Mouse (Mus musculus) midbrain, embryonic 10.5 days (tissue): ENCODE data around the gene 1700022I11Rik. TPM values are rescaled to one million over a fixed set of nuclear protein-coding genes. Genes with fewer than 3 reads are reported as not detected.

ENCODE experiments used
- DNase-seq: peaks from one replicate; pipeline ENCODE4 v3.0.0-alpha.2; 2017; ENCODE audit warnings: low spot score
- H3K27ac ChIP-seq: fragments of 300-500 bp; sonication (generic); replicated peaks from 2 replicates; pipeline ENCODE4 v1.5.1; 2016; ENCODE audit warnings: mild to moderate bottlenecking
- H3K27me3 ChIP-seq: fragments of 300-500 bp; sonication (generic); 2 replicates; pipeline ENCODE4 v1.6.1; 2016; ENCODE audit warnings: low read depth, mild to moderate bottlenecking; ENCODE audit not compliant: poor library complexity, severe bottlenecking
- H3K36me3 ChIP-seq: fragments of 300-500 bp; sonication (generic); 2 replicates; pipeline ENCODE4 v1.6.1; 2016; ENCODE audit warnings: mild to moderate bottlenecking, moderate library complexity
- H3K4me1 ChIP-seq: fragments of 300-500 bp; sonication (generic); 2 replicates; pipeline ENCODE4 v1.6.1; 2016
- H3K4me3 ChIP-seq: fragments of 300-500 bp; sonication (generic); 2 replicates; pipeline ENCODE4 v1.5.1; 2016; ENCODE audit warnings: mild to moderate bottlenecking, moderate library complexity
- H3K9me3 ChIP-seq: fragments of 300-500 bp; sonication (generic); replicated peaks from 2 replicates; pipeline ENCODE4 v1.6.1; 2016; ENCODE audit warnings: mild to moderate bottlenecking
- WGBS: fragments of 180-500 bp; shearing (Covaris S2); methylation state at CpG from one replicate; pipeline ENCODE4 v1.1.7; 2016; 5-methylcytosine and 5-hydroxymethylcytosine counted together
- polyA plus RNA-seq: library from polyadenylated mRNA; unstranded; fragments of >200 nt; fragmentation: Nextera tagmentation; extraction: Ambion mirVana; gene quantifications from 2 replicates; pipeline ENCODE4 v1.2.1, GENCODE M21; 2016

1700022I11Rik gene
- polyA plus RNA-seq, 1 experiment from 2014 or later: 0.59 TPM

- H3K4me3 ChIP-seq: no peak overlapping the region
- no peak for DNase-seq
- no peaks in the 10 kb centered on the region for H3K36me3 ChIP-seq
- 14% methylated on average over 6 of the region's 6 CpGs for WGBS
- peaks cover 42% of the 10 kb centered on the region for H3K4me1 ChIP-seq
- peaks cover 15% of the 10 kb centered on the region for H3K27me3 ChIP-seq
- H3K27ac ChIP-seq: no peak overlapping the region
- no peaks in the 10 kb centered on the region for H3K9me3 ChIP-seq
Measured at GRCm38 (mm10) chr4:42945043-42945442, 24.4 kb upstream of the 1700022I11Rik start.

DNA sequence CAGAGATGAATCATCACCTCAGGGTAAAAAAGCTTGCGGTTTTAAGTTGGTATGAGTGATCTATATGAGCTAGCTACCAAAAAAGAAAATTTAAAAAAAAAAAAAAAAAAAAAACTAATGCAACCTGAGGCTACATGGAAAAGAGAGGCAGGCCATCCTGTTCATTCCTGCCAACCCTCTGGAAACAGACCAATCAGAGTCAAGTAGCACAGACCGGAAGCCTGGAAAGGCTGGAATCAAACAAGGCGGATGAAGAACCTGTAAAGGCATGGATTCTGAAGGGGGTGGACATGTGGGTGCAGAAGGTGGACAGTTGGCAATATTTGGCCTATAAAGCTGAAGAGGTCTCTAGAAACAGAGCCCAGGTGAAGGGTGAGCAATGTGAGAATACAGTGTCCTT lies 24.0 kb upstream of the 1700022I11Rik start:
- 88% methylated on average over 3 of the region's 3 CpGs for WGBS
- DNase-seq: no peak
- Histone ChIP-seq H3K27ac (no peak overlapping the region), H3K4me1 (peaks cover 46% of the 10 kb centered on the region), H3K36me3 (no peaks in the 10 kb centered on the region), H3K9me3 (no peaks in the 10 kb centered on the region), H3K27me3 (peaks cover 15% of the 10 kb centered on the region), H3K4me3 (no peak overlapping the region)

DNA sequence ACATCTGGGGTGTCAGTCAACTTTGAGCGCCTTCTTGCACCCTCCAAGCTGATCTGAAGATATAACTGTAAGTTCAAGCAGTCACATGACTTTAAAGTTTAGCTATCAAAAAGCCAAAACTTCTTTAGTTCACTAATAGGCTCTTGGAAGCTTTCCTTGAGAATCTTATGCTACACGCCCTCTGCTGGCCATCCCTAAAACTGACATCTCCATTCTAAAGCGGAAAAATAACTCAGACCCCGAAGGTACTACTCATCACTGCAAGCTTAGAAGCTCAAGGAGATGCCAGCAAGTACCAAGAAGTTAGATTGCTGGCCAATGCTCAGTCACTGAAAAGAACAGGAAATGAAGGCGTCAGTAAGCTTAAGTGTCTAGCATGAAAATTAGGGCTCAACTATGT lies 23.5 kb upstream of the 1700022I11Rik start:
- Histone ChIP-seq H3K4me3 (no peak overlapping the region), H3K27me3 (peaks cover 15% of the 10 kb centered on the region), H3K27ac (0 out of 2 replicates have a peak overlapping the region, but pooled peaks have one; percentile 2), H3K9me3 (no peaks in the 10 kb centered on the region), H3K36me3 (no peaks in the 10 kb centered on the region), H3K4me1 (peaks cover 51% of the 10 kb centered on the region)
- DNase-seq: peak; percentile 69
- 10% methylated on average over 5 of the region's 5 CpGs for WGBS

DNA sequence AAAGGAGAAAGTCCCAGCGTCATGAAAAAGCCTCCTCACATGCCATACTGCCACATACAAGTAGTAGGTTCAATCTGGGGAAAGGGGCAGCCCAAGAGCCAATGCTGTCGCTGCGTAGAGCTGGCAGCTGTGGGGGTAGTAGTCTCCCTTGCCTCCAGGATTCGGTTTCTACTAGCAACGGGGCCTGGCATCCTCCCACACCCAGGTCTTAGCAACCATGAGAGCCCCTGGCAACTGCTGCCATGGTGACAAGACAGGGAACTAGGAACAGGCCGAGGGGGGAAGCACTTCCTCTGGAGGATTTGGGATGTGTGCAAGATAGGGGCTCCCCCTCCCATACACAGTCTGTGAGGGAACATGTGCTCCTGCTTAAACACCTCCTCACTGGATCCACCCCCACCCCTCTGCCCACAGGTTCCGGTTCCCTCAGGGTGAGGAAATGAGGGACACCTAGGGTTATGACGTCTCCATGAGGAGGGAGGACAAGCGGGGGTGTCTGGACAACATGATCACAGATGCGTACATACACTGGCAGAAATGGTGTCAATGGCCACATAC lies 22.6 kb upstream of the 1700022I11Rik start:
- H3K4me1 ChIP-seq: peaks cover 59% of the 10 kb centered on the region
- peak overlapping the region; percentile 29; the same call in 1 of the 2 replicates for H3K4me3 ChIP-seq
- H3K36me3 ChIP-seq: no peaks in the 10 kb centered on the region
- H3K9me3 ChIP-seq: no peaks in the 10 kb centered on the region
- peaks cover 15% of the 10 kb centered on the region for H3K27me3 ChIP-seq
- peak; percentile 84 for DNase-seq
- 0 out of 2 replicates have a peak overlapping the region, but pooled peaks have one; percentile 2 for H3K27ac ChIP-seq
- 42% methylated on average over 10 of the region's 10 CpGs for WGBS

DNA sequence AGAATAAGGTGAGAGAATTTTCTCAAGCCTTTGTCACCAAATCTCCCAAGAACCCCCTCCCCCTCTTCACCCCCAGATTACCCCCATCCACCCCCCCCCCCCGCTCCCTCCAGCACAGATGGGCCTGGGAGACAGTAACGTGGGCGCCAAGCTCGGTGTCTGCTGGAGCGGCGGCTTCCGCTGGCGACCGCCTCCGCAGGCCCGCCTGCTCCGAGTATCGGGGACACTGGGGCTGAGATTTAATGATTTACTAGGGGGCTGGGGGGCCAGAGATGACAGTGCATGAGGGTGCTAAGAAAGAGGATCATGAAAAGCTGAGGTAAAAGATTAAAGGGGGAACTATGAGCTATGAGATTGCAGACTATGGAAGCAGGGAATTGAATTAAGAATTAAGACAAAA lies 20.9 kb upstream of the 1700022I11Rik start:
- no peak for DNase-seq
- H3K27ac ChIP-seq: peak overlapping the region; percentile 98; the same call in 1 of the 2 replicates
- 50% methylated on average over 13 of the region's 13 CpGs for WGBS
- H3K27me3 ChIP-seq: peaks cover 15% of the 10 kb centered on the region
- 0 out of 2 replicates have a peak overlapping the region, but pooled peaks have one; percentile 93 for H3K4me3 ChIP-seq
- peaks cover 77% of the 10 kb centered on the region for H3K4me1 ChIP-seq
- no peaks in the 10 kb centered on the region for H3K9me3 ChIP-seq
- H3K36me3 ChIP-seq: 0 out of 2 replicates have a peak, but pooled peaks cover 8% of the 10 kb centered on the region

DNA sequence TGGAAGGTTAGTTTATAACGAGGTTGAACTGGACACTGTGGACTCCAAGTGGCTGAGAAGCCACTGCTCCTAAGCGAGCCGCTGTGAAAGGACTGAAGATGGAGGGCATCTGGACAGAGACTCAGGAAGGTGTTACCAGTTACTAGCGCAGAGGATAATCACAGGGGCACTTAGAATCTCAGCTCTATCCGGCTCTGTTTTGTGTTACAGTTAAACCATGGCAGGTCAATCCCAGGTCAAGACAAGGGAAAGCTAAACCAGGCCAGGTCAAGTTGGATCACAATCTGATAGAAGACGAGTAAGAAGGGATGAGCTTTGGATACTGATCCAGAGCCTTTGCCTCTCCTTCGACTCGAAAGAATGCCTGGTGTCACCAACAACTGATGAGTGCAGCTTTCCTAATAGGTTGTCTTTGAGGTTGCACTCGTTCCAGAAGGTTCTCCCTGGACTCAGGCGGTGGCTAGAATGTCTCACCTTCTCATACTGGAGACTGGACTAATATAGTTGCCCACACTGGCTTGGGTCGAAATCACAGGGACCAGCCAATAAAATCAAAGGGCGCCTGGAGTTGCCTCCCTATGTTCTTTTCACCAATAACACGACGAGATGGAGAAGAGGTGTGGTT lies 20.2 kb upstream of the 1700022I11Rik start:
- Histone ChIP-seq H3K9me3 (no peaks in the 10 kb centered on the region), H3K4me1 (peaks cover 83% of the 10 kb centered on the region), H3K4me3 (peak overlapping the region; percentile 93), H3K36me3 (0 out of 2 replicates have a peak, but pooled peaks cover 12% of the 10 kb centered on the region), H3K27ac (peak overlapping the region; percentile 98), H3K27me3 (peaks cover 15% of the 10 kb centered on the region)
- WGBS: 15% methylated on average over 14 of the region's 14 CpGs
- no peak for DNase-seq

GRCm38 (mm10) chr4:42949676-42950051 lies 19.7 kb upstream of the 1700022I11Rik start, which contains the start of gene Dnajb5:
Dnajb5 (plus strand) TSS chr4:42949814.
- H3K4me1 ChIP-seq: peaks cover 88% of the 10 kb centered on the region

DNA sequence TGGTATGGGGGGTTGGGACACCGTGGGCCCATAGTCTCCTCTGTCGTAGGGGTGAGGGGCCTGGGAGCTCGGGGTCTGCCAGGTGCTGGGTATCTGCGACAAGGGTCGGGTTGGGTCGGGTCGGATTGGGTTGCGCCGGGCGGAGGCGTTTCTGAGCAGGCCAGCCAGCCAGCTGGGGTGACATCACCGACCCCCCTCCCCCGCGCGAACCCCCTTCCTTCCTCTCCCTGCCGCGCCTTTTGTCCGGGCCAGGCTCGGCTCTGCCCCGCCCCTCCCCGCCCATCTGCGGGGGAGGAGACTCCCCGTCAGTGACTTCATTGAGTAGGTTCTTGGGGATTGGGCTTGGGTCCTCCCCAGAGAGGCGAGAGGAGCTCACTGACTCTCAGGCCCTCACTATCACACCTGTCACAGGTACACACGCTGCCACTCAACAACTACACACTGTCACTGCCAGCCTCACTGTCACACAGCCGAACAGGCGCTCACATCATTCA lies 19.3 kb upstream of the 1700022I11Rik start:
- peaks cover 19% of the 10 kb centered on the region for H3K36me3 ChIP-seq
- H3K9me3 ChIP-seq: no peaks in the 10 kb centered on the region
- WGBS: 2% methylated on average over 26 of the region's 27 CpGs
- H3K27me3 ChIP-seq: peaks cover 15% of the 10 kb centered on the region
- peak; percentile 89 for DNase-seq
- peak overlapping the region; percentile 98 for H3K27ac ChIP-seq
- peak overlapping the region; percentile 93 for H3K4me3 ChIP-seq
- peaks cover 91% of the 10 kb centered on the region for H3K4me1 ChIP-seq

More at GRCm38 (mm10) chr4:42949676-42950051, 19.7 kb upstream of the 1700022I11Rik start, which contains the start of gene Dnajb5:
- Histone ChIP-seq H3K36me3 (peaks cover 15% of the 10 kb centered on the region), H3K27me3 (peaks cover 15% of the 10 kb centered on the region), H3K27ac (peak within 1 kb of the TSS; percentile 98), H3K9me3 (no peaks in the 10 kb centered on the region), H3K4me3 (peak within 1 kb of the TSS; percentile 93)
- under 1% methylated on average over 39 of the region's 39 CpGs for WGBS
- DNase-seq: peak; percentile 97

GRCm38 (mm10) chr4:42951206-42952195 lies 17.9 kb upstream of the 1700022I11Rik start:
- H3K9me3 ChIP-seq: no peaks in the 10 kb centered on the region
- H3K4me3 ChIP-seq: peak overlapping the region; percentile 93
- H3K27me3 ChIP-seq: peaks cover 15% of the 10 kb centered on the region
- H3K27ac ChIP-seq: peak overlapping the region; percentile 63
- no peak for DNase-seq
- peaks cover 29% of the 10 kb centered on the region for H3K36me3 ChIP-seq
- 68% methylated on average over 11 of the region's 11 CpGs for WGBS
- H3K4me1 ChIP-seq: peaks cover 81% of the 10 kb centered on the region

DNA sequence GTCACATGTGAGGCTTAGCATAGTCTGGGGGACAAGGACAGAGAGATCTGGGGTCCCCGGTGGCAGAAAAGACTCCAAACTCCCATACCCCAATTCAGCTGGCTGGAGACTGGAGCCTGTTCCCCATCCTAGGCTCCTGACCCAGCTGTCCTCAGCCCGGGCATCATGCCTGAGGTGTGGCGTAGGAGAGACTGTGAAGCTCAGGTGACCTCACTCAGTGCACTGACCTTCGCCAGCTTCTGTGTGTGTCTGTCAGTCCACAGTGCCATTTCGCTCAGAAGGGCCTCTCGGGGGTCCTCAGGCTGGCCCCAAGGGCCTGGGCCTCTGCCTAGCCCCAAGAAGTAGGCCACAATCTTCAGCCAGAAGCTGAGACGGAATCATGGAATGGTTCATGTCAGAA lies 16.8 kb upstream of the 1700022I11Rik start:
- 88% methylated on average over 7 of the region's 7 CpGs for WGBS
- Histone ChIP-seq H3K4me3 (0 out of 2 replicates have a peak overlapping the region, but pooled peaks have one; percentile 31), H3K9me3 (no peaks in the 10 kb centered on the region), H3K27me3 (peaks cover 11% of the 10 kb centered on the region), H3K36me3 (peaks cover 40% of the 10 kb centered on the region), H3K4me1 (peaks cover 71% of the 10 kb centered on the region), H3K27ac (peak overlapping the region; percentile 78)
- DNase-seq: no peak

DNA sequence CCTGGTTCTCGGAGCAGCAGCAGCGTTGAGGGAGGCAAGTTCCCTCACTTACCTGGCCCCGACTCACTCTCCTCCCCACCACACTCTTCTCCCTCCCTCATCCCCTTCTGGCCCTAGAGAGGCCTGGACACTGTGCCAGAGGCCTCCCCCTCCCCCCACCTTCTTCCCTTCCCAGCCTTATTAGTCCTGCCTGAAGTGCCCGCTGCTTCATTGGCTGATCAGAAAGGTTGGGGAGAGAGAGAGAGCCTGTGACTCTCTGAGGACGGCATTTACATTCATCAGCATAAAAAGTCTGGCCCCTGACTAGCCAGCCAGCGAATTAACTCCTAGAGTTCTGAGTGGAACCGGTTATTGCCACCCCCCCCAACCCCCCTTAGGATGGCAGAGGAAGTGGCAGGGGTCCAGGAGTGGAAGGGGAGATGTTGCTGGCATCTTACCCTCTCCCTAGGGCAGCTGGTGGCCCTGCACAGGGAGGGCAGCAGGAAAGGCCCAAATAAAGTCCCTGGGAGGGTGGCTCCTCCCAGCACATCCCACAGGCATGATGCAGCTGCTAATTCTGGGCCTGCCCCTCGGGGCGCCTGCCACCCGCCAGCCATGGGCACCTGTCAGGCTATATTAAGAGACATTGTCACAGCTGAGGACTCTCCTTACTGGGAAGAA lies 15.8 kb upstream of the 1700022I11Rik start:
- Histone ChIP-seq H3K9me3 (no peaks in the 10 kb centered on the region), H3K4me1 (peaks cover 61% of the 10 kb centered on the region), H3K4me3 (peak overlapping the region; percentile 31), H3K27me3 (peaks cover under 1% of the 10 kb centered on the region), H3K27ac (peak overlapping the region; percentile 78), H3K36me3 (peaks cover 50% of the 10 kb centered on the region)
- WGBS: 17% methylated on average over 10 of the region's 10 CpGs
- DNase-seq: peak; percentile 31
